Mouse (Mus musculus) kidney, adult 11 months (tissue): ENCODE measurements around the gene Pglyrp2.

Source experiments
- DNase-seq: peaks from one replicate; pipeline ENCODE4 v3.0.0; 2022

Gene Pglyrp2

GRCm38 (mm10) chr17:32402011-32402778 is 21.8 kb downstream of the Pglyrp2 start:
- DNase-seq, result no peak

GRCm38 (mm10) chr17:32396266-32396665 is 27.7 kb downstream of the Pglyrp2 start:
- DNase-seq, result no peak

- no peak for DNase-seq
Measured at GRCm38 (mm10) chr17:32393944-32394343, 30.0 kb downstream of the Pglyrp2 start.

GRCm38 (mm10) chr17:32389101-32389659 is 34.8 kb downstream of the Pglyrp2 start, which contains the start of gene Wiz:
Gene Wiz, minus strand, starts transcription at chr17:32389439.
- peak; percentile 95 for DNase-seq

DNA sequence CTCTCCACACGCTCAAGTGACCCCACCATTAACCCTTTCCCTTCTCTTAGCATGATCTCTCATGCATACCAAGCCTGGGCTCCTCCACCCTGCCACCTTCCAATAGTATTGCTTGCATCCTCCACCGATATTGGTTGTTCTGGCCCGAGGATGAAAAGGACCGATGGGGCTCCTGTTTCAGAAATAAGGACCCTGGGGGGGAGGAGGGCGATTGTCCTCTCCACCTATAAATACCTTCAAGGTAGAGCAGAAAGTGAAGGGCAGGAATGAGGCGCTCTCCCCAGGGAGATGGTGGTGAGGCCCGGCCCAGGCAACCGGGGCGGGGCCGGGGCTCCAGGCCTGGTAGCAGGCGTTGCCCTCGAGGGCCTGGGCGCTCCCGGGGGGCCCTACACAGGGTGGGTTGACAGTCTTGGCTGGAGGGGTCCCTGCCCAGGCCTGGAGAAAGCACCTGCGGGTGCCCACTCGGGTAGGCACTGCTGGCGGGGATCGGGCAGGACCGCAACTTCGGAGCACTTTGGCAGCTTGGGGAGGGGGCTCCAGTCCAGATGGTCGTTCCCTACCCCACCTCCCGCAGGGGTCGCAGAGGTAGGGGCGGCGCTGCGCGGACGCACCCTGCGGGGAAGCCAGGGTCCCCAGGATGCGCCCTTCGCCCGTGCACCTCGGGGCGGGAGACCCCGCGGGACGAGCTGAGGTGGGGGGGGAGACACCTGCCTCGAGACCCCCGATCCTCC is 35.4 kb downstream of the Pglyrp2 start:
- DNase-seq, result peak; percentile 43

GRCm38 (mm10) chr17:32387986-32388369 is 36.0 kb downstream of the Pglyrp2 start:
- DNase-seq, result no peak

- peak; percentile 47 for DNase-seq
Measured at GRCm38 (mm10) chr17:32386659-32387432, 37.1 kb downstream of the Pglyrp2 start.

- DNase-seq, result no peak
Measured at GRCm38 (mm10) chr17:32383661-32384060, 40.3 kb downstream of the Pglyrp2 start.

- DNase-seq, result no peak
Measured at GRCm38 (mm10) chr17:32382576-32382975, 41.4 kb downstream of the Pglyrp2 start.

GRCm38 (mm10) chr17:32378786-32379185 is 45.2 kb downstream of the Pglyrp2 start:
- no peak for DNase-seq

GRCm38 (mm10) chr17:32377137-32377536 is 46.8 kb downstream of the Pglyrp2 start:
- DNase-seq, result no peak

GRCm38 (mm10) chr17:32376475-32376874 is 47.5 kb downstream of the Pglyrp2 start:
- no peak for DNase-seq

DNA sequence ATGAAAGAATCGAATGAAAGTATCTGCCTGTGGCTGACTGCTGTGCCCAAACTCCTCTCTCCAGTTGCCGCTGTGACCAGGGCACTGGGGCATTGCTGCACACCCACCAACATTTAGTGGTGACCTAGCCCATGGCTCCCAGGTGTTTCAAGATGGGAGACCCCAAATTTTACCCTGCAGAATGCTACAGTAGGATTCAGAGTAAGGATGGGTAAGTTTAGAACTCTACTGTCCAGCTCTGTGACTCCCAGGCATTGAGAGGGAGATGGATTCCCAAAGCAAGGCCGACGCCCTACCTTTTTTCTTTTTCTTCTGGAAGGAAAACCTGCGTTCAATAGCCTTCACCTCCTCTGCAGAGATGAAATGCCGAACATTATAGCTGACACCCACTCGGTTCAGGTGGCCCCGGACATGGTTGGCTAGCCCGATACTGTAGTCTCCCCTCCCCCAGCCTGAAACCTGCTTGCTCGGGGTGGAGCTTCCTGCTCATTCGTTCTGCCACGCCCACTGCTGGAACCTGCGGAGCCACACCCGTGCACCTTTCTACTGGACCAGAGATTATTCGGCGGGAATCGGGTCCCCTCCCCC is 54.9 kb downstream of the Pglyrp2 start:
- DNase-seq, result no peak

GRCm38 (mm10) chr17:32367706-32368105 is 56.3 kb downstream of the Pglyrp2 start:
- no peak for DNase-seq

GRCm38 (mm10) chr17:32365296-32365695 is 58.7 kb downstream of the Pglyrp2 start:
- DNase-seq, result no peak

- DNase-seq, result no peak
Measured at GRCm38 (mm10) chr17:32364850-32365249, 59.1 kb downstream of the Pglyrp2 start.

- peak; percentile 87 for DNase-seq
Measured at GRCm38 (mm10) chr17:32364331-32364730, 59.6 kb downstream of the Pglyrp2 start.

DNA sequence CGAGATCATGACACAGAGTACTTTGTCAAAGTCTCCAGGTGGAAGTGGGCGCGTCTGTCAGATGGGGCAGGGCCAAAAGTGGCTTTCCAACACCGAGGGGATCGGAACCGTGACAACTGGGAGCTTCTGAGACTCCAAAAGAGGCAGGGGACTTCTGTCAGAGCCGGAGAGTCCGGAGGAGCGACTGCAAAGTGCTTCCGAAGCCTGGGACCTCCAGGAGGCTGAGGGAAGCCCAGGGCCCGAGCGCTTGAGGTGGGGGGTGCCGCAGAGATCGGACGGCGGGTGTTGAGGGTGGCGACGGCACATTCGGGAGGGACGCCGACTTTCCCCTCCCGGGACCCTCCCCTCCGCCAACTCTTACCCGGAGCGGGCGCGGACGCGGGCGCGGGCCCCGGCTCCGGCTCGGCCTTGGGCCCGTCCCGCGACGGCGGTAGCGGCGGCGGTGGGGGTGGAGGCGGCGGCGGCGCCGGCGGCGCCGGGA is 60.1 kb downstream of the Pglyrp2 start:
- DNase-seq, result no peak

DNA sequence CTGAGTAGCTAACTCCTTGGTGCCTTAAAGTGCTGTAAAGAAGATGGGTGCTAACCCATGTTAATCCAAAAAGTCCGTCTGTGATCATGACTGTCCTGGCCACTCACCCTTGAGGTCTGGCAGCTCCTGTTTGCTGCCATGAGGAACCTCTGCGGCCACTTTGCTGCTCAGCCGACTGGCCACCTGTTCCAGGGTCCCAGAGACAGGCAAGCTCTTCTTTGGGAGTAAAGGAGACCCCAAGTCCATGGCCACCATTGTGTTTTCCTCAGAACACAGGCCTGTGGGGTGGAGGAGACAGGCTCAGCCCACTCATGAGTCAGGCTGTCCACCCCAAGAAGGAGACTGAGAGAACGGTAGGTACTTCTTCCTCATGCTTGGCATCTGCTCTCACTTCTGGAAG is 61.3 kb downstream of the Pglyrp2 start:
- no peak for DNase-seq
